Mouse (Mus musculus) adrenal gland, postnatal 14 days (tissue): ENCODE data around the gene Ubtd2. TPM values are rescaled to one million over a fixed set of nuclear protein-coding genes. Genes with fewer than 3 reads are reported as not detected.

Source experiments
- DNase-seq: peaks from one replicate; pipeline ENCODE4 v3.0.0; 2021; ENCODE audit warnings: mixed read lengths
- total RNA-seq: library from RNA; stranded (reverse); gene quantifications from 2 replicates; pipeline ENCODE4 v1.2.3, GENCODE M21; 2021

Gene Ubtd2
- total RNA-seq, 1 experiment from 2014 or later, result 17.3 TPM

GRCm38 (mm10) chr11:32518770-32519169 is 63.6 kb downstream of the Ubtd2 start:
- no peak for DNase-seq

GRCm38 (mm10) chr11:32519354-32519753 is 64.2 kb downstream of the Ubtd2 start:
- no peak for DNase-seq

GRCm38 (mm10) chr11:32521246-32521645 is 66.1 kb downstream of the Ubtd2 start:
- DNase-seq, result no peak

- DNase-seq, result no peak
Measured at GRCm38 (mm10) chr11:32524122-32524920, 69.2 kb downstream of the Ubtd2 start.

- DNase-seq, result no peak
Measured at GRCm38 (mm10) chr11:32527006-32527405, 71.8 kb downstream of the Ubtd2 start.

- DNase-seq, result no peak
Measured at GRCm38 (mm10) chr11:32530151-32530550, 75.0 kb downstream of the Ubtd2 start.

- DNase-seq, result no peak
Measured at GRCm38 (mm10) chr11:32531871-32532764, 76.9 kb downstream of the Ubtd2 start, which contains the start of gene Efcab9. TSS of gene Efcab9 (minus strand) at chr11:32532081.

- peak; percentile 95 for DNase-seq
Measured at GRCm38 (mm10) chr11:32532765-32533481, 77.8 kb downstream of the Ubtd2 start, which contains the start of gene Stk10. TSS of gene Stk10 (plus strand) at chr11:32533305.

- DNase-seq, result peak; percentile 61
Measured at GRCm38 (mm10) chr11:32533482-32534261, 78.5 kb downstream of the Ubtd2 start.

GRCm38 (mm10) chr11:32534453-32535075 is 79.4 kb downstream of the Ubtd2 start:
- no peak for DNase-seq

- no peak for DNase-seq
Measured at GRCm38 (mm10) chr11:32535646-32536045, 80.5 kb downstream of the Ubtd2 start.

- DNase-seq, result no peak
Measured at GRCm38 (mm10) chr11:32536954-32537353, 81.8 kb downstream of the Ubtd2 start.

GRCm38 (mm10) chr11:32538435-32538834 is 83.3 kb downstream of the Ubtd2 start:
- DNase-seq, result no peak

GRCm38 (mm10) chr11:32538846-32539245 is 83.7 kb downstream of the Ubtd2 start:
- DNase-seq, result no peak

- no peak for DNase-seq
Measured at GRCm38 (mm10) chr11:32539717-32540116, 84.5 kb downstream of the Ubtd2 start.

GRCm38 (mm10) chr11:32540463-32540862 is 85.3 kb downstream of the Ubtd2 start:
- no peak for DNase-seq

GRCm38 (mm10) chr11:32542181-32542580 is 87.0 kb downstream of the Ubtd2 start:
- peak; percentile 57 for DNase-seq

GRCm38 (mm10) chr11:32542687-32543411 is 87.7 kb downstream of the Ubtd2 start:
- DNase-seq, result peak; percentile 50

- DNase-seq, result no peak
Measured at GRCm38 (mm10) chr11:32544041-32544440, 88.9 kb downstream of the Ubtd2 start.

- no peak for DNase-seq
Measured at GRCm38 (mm10) chr11:32544497-32544896, 89.3 kb downstream of the Ubtd2 start.
